Mouse (Mus musculus) retina, postnatal 1 day (tissue): ENCODE measurements around the gene Ikbkg.
"Not testable (repeated sequence)": the region's sequence is repeated elsewhere in the genome, so short reads cannot be mapped to it uniquely, and the experiment has no call there.

Source experiments
- DNase-seq: peaks from one replicate; pipeline ENCODE4 v3.0.0-alpha.2; 2012

Ikbkg gene

DNA sequence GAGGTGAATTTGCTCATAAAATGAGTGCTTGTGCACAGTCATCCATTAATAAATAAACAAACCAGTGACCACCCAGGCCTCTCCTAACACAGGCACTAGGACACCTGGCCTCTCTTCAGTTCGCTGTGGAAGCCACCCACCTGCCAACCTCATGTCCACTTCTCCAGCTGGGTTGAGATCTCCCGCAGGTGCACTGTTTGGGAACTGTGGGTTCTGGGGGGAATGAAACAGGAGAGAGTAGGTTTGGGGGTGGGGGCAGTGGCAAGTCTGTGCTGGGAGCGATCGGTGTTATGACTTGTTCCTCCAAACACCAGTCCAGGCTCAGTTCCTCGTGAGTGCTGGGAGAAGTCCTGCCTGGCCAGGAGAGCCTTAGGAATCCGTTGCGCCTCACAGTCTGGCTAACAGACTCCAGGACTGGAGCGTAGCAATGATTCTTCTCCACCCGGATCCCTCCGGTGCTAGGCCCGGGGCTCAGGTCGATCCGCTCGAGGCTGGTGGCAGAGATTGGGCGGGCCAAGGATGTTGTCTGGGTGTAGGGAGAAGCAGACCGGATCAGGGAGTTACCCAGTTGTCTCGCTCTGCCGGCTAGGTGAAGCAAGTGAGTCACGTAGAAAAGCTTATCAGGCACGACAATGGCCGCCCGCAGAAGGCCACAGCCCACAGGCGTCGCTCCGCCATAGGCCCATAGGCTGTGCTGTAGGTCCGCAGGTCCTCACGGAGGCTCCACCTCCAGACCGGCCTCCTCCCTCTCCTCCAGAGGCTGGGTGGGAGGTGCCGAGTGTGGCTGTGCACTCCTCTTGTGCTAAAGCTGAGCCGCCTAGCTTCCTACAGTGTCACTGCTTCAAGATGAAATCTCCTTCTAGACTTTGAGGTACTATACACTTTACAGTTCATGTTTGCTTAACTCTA lies at the start of gene Ikbkg, which contains the start of gene Fam3a:
TSS of gene Ikbkg (plus strand) at position 756 of the 909 bp plus-strand sequence.
TSS of gene Fam3a (minus strand) at position 738 of the 909 bp plus-strand sequence.
- peak; percentile 91 for DNase-seq

DNA sequence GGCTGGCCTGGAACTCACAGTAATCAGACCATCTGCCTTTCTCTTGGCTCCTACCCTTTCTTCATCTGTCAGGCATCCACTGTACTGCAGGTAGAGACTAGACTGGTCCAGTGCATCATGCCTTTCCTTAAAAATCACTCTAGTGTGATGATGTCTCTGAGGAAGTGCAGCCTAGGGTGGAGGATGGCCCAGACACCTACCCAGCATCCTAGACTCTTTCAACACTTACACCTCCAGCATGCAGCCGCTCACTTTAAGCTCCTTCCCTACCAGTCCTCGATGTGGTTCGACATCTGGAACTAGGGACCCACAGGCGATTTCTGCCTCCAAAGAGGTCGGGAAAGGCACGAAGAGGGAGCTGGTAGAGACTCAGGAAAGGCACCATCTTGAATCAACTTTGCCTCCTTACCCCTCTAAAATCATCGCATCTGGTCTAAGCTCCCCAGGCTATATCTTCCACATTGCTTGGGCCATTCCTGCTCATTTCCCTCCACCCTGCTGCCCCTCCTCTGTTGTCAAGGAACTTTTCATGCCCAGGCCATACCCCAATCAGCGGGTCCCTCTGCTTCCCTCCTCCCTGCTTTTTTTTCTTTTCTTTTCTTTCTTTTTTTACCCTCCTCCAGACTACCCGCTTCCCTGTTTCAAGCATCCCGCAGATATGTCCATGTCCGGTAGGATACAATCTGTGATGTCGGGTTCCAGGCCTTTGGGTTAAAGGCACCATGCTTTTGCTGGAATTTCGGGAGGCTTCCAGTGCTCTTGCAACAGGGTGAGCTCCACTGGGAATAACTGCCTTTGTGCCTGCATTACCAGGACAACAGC lies 40.2 kb upstream of the Ikbkg start:
- DNase-seq = no peak

DNA sequence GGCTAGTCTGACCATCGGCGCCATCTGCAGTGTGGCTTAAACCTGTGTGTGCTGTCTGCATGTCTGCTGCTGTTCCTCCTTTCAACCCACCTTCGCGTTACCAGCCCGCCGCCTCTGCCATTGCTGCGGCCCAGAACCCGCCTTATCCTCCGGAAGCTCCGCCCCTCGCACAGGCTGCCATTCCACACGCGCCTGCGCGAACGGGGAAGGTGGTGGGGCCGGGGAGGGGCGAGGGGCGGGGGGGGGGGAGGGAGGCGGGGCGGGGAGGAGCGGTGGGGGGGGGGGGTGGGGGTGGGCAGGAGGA lies 39.7 kb upstream of the Ikbkg start, which contains the start of gene Lage3:
TSS of gene Lage3 (minus strand) at position 152 of the 304 bp plus-strand sequence.
- DNase-seq = peak; percentile 89

DNA sequence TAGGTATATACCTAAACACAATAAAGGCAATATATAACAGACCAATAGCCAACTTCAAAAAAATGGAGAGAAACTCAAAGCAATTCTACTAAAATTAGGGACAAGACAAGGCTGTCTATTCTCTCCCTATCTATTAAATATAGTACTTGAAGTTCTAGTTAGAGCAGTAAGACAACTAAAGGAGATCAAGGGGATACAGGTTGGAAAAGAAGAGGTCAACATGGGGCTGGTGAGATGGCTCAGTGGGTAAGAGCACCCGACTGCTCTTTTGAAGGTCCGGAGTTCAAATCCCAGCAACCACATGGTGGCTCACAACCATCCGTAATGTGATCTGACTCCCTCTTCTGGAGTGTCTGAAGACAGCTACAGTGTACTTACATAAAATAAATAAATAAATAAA lies 36.0 kb upstream of the Ikbkg start:
- not testable (repeated sequence) for DNase-seq

DNA sequence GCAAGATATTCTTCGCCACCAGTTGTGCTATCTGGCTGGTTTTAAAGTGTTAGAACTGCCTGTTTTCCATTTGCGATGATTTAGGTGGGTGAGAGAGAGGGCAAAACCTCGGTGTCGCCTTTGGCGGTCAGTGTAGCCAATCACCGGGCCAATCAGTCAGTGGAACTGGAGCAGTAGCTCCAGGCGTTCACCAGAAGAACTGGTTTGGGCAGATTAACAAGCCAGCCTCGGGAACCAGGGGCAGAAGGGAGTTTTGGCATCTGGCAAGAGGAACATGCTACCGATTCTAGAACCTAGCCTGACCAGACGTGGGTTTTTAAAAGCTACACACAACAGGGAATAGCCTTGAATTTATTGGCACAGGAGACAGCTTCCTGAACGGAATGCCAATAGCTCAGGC lies 33.9 kb upstream of the Ikbkg start:
- DNase-seq = no peak

DNA sequence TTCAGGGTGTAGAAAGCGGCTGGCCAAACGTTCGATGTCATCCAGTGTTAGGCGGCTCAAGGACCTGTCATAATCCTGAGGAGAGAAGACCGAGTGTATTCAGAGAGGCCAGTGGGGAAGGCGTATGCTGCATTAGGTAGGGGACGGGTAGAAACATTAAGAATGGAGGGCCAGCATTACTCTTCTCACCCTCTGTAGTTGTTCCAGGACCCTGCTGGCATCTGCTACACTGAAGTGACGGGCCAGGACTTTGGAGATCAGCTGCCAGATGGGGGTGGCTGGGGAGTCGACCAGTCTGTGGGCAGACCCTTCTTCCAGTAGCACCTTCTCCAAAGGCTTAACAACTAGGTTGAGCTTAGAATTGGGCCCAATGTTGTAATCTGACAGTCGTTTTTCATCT lies 25.6 kb upstream of the Ikbkg start:
- DNase-seq = no peak

DNA sequence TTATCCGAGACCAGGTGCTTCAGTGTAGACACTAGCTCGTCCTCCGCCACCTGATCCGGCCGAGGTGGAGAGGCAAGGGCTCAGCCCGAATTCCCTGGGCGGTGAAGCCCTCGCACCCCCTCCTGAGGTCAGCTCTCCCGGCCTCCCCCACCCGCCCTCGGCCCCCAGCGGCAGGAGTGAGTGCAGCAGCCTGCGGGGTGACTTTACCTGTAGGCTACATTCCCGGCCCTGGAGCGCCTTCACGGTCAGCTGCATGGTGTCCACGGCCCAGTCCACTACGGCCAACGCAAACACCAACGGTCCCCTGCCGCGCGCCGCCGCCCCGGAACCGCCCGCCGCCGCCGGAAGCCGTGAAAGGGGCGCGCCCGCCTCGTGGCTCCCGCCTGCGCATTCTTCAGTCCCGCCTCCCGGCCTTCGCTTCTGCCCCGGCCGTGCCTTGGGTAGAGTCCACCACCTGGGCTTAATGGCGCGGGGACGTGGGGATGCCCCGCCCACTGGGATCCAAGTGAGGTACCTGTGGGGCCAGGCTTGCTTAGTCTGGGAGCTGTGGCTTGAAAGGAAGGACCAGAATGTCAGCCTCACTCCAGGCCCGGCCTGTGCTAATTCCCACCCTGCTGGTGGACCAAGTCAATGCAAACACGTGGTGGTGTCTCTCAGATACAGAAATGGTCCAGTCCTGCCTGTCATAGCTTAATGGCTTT lies 24.7 kb upstream of the Ikbkg start:
- peak; percentile 75 for DNase-seq

DNA sequence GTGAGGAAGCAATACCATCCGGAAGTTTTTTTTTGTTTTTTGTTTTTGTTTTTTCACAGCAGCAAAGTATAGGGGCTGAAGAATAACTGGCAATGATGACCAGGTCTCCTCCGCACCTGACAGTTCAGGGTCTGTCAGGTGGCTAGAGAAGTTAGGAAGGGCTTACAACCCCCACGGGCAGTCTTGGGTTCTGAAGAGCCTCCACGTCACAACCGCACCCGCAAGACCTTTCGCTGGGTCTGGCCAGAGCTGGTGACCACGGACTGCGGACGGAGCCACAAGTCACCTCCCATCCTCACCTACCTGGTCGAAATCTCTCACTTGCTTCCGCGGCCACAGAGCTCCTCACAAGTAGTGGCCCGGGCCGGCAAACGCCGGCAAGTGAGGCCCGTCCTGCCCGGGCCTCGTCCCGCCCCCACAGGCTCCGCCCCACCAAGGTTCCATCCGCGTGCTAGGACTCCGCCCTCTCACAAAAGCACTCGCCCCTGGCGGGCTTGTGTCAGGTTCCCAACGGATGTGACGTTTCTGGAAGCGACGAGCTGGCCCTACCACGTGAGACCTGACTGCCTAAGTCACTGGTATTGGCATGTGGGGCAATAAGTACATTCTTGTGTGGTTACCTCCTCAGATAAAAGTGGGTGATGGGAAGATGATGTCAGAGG lies 20.1 kb upstream of the Ikbkg start, which contains the start of the genes Ubl4a and Slc10a3:
TSS of gene Ubl4a (minus strand) at position 331 of the 662 bp plus-strand sequence.
TSS of gene Slc10a3 (minus strand) at position 462 of the 662 bp plus-strand sequence.
- peak; percentile 90 for DNase-seq

DNA sequence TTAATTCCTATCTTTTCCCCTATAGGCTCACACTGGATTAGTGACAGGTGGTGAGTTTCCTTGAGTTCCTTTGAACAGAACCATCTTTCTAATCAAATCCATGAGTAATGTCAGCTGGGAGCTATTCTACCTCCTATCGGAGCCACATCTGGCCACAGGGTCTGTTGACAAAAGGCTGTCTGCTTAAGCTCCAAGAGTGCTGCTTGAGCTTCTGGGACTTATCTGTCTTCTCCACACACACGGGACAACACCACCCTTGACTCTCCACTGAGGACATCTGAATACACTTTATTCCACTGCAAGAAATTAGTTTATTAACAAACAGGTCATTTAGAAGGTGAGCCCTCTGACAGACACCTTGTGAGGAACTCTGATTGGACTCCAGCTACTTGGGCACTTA lies 8.6 kb upstream of the Ikbkg start:
- no peak for DNase-seq

DNA sequence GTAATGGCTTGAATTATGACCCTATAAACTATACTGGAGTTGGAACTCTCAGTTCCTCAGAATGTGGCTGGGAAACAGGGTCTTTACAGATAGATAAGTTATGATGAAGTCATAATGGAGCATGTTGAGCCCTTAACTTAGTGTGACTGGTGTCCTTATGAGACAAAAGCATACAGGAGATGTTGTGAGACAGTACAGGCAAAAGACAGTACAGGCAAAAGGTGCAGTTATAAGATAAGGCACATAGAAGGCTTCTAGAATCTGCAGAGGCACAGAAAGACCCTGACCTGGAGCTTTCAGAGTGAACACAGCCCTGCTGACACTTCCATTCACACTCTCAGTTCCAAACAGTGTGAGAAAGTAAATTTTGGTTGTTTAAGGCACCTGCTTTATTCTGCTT lies 4.9 kb upstream of the Ikbkg start:
- DNase-seq = no peak

DNA sequence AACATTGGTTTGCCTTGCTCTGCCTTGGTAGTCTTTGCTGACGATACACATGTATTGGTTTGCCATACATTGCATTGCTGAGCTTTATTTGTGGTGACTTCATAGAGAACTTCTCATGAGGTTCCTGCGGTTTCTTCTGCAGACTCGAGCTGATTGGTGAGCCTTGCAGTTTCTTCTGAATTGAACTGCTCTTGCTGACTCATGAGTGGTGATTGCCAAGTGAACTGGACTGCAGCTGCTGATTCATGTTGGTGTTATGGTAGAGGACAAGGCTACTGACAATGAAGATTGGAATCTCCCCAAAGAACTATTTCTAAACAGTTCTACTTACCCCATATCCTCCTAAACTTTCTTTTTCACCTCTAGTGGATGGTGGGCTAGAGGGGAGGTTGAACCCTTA lies 7.0 kb downstream of the Ikbkg start:
- no peak for DNase-seq

DNA sequence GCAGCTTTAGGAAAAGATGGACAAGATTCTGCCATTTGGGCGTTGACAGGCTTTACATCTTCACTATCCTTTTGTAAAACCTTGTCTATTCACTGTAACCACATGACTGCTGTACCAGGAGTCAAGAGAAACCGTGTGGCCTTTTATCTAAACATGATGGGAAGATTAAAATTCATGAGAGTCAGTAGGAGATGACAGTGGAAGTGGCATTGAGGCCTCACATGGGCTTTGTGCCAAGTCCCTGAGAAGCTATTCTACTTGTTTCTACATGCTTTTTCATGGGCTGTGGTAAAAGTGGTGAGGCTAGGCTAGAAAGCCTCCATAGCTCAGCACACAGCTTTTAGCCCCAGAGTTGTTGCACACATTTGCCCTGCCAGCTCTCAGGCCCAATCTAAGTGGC lies 15.2 kb downstream of the Ikbkg start:
- no peak for DNase-seq

DNA sequence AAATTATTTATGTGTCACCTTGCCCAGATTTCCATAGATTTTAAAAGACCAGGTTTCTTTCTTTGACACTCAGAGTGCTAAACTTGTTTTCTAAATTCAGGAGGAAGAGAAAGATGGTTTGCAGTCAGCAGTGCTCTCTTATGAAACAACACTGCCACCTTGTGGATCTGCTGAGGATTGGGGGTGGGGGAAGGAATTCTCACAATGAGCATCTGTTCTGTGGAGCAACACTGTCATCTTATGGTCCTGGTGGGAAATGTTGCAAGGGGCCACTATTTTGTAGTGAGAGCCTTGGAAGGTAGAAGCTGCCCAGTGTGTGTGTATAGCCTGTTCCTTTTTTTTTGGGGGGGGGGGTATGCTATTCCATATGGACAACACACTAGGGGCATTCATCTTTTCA lies 20.3 kb downstream of the Ikbkg start:
- DNase-seq = peak; percentile 83

DNA sequence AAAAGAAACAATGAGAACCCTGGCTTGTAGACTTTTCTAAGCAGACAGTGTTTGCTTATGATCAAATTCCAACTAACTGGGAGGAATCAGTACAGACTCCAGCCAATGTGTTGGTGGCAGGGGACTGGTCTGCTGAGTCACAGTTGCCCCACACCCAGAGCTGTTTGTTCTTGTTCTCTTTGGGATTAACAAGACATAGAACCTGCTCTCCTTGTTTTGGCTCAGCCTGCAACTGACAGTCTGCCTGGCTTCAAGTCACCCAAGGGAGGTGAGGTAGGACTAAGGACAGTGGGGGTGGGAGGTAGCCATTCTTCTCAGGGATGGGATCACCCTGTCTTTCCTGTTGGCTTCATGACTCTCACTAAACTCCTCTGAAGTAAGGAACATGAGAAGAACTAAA lies 31.4 kb downstream of the Ikbkg start:
- no peak for DNase-seq

DNA sequence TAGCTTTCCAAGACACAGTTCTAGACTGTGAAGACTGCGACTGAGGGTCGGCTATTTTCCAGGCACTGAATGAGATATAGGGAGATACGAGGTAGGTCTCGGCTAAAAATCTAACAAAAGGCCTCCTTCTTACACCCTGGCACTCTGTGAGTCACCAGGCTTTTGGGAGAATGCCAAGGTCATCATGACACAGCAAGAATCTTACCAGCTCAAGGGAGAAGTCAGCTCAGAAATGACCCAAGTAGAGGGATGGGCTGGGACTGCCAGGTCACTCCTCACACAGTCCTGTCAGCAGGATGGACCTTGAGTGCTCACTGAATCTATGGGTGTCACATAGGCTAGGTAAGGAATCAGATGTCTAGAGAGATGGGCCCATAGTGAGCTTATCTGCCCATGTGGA lies 32.1 kb downstream of the Ikbkg start:
- no peak for DNase-seq

DNA sequence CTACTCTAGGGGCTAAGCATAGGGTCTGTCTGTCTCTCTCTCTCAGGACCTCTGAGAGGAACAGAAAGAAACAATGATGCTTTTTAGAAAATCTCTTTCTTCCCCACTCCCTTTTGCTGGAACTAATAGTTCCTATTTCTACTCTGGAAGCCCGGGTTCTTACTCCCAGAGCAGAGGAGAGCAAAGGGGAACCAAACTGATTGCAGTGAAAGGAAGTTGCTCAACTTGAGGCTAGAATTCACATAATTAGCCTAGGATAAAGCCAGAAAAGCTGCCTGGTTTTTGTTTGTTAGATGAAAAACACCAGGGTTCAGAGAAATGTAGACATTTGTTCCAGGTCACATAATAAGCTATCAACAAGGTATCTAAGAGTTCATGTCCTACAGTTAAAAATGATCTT lies 33.2 kb downstream of the Ikbkg start:
- no peak for DNase-seq

DNA sequence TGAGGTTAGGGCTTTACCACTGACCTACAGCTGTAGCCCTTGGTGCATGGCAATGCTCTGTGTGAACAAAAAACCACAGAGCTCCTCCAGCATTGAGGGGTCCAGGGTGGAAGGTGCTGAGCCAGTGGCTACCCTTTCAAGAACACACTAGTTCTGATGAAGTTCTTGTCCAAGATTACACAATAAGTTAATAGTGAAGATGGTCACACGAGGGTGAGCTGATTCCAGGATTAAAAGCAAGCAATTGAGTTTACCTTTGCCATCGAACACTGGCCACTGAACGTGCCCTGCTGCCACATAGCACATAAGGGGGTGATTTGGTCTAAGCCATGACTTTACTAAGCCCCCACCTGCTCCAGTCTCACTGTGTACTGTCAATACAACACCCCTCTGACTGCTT lies 34.0 kb downstream of the Ikbkg start:
- no peak for DNase-seq

DNA sequence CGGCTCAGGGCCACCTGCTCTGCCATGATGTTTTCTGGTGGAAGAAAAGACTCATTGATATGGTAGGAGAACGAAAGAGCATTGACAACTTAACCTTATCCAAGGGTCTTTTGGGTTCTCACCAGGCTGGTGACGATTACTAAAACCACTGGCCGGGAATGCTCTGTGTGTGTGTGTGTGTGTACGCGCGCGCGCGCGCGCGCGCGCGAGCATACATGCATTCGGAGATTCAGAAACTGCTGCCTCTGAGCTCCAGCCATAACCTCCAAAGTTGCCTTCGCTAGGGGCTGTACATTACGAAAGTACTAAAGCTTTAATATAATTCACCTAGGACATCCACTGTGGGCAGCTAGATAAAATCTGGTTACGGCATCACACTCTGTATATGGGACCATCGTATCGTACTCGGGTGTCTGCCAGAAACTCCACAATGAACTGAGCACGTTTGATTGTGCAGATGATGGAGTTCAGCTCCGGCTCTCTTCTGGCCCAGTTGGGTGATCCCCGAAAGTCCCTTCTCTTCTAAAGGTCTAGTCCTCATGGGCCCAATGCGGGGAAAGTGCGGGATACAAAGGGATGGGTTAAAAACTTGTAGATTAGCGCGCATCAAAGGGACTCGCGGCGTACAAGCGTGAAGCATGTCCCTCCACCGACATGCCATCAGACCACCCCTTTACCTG lies 35.2 kb downstream of the Ikbkg start:
- DNase-seq = peak; percentile 35

DNA sequence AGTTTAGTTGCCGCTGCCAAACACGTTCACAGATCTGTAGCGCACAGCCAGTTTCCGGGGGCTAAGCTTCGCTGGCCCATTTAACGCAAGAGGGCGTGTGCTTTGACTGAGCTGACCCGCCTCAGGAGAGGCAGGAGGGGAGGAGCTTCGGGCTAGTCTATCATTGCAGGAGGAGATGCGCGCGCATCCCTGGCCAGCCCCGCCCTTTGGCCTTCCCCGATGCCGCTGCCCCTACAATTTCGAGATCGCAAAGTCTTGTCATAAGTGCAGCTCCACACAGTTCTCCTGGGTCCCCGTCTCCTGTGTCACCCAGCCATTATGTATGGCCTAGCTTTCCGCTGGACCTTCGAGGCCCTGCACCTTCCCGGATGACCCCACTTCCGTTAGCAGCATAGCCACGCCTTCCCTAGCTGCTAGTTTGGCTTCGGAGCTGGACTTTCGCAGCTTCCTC lies 35.8 kb downstream of the Ikbkg start, which contains the start of gene G6pdx:
TSS of gene G6pdx (minus strand) at position 369 of the 451 bp plus-strand sequence.
- DNase-seq = peak; percentile 92

DNA sequence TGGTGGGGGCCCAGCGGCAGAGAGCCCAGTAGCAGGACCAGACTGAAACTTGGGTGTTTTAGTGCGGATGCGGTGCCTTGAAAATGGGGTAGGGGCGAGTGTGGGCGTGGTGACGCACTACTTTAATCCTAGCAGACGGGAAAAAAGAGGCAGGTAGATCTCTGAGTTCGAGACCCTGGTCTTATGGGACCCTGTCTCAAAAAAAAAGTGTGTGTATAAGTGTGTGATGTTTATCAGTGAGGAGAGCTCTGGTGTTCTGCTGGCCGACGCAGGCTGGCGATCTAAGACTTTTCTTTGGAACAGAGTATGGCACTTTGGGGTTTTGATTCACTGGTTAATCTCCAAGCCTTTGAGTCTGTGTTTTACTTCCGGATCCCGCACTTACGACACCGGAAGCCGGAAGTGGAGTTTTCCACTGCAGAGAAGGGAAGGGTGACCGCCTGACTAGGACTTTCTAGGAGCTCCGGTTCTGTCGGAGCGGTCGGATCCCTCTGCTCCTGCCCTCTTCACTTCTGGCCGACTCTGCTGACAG lies 36.3 kb downstream of the Ikbkg start:
- DNase-seq = peak; percentile 91

DNA sequence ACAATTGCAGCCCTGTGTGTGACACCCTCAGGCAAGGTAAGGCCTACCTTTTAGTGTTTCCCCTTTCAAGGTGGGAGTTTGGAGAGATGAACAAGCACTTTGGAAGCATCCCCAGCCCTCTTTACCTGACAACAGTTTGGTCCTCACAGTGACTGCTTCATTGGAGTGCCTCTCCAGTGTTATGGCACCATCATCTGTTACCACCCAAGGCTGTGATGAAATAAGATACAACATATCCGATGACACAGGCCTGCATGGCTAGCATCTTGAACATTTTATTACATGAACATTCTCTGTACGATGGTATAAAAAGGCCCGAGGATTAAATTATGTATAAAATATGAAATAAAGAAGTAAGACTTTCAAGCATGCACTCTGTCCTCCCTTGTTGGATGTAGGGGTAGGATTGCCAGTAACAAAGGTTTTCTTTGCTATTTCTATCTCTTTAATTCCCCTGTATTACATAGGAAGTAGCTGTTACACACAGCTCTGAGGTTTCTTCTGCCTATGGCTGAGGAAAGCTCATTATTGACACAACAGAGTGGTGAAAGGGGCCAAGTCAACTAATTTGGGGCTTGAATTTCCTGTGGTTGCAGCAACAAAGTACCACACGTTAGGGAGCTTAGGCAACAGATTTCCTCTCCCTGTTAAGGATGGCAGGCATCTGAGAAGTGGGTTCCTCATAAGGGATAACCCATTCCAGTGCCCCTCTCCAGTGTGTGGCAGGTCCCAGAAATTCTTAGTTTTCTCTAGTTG lies 58.2 kb downstream of the Ikbkg start:
- no peak for DNase-seq
